Mouse (Mus musculus): Measurements from ENCODE around the gene 4930558C23Rik. TPM values are rescaled to one million over a fixed set of nuclear protein-coding genes. Genes with fewer than 3 reads are reported as not detected.
A peak's percentile ranks its signal among the peaks of the same experiment; 100 is the strongest.
"Not testable (repeated sequence)": the region's sequence is repeated elsewhere in the genome, so short reads cannot be mapped to it uniquely, and the experiment has no call there.

4930558C23Rik gene
- total RNA-seq (2021): not detected

- intact Hi-C loops (cut with DNase I): no loop called here
- no peak for DNase-seq
Observed at GRCm38 (mm10) chr3:95402741-95403140, at the start of gene 4930558C23Rik. Gene 4930558C23Rik, minus strand, starts transcription at chr3:95402841.

GRCm38 (mm10) chr3:95450915-95451314 is 48.3 kb upstream of the 4930558C23Rik start:
- intact Hi-C loops (cut with DNase I): loop anchor here (5.0 kb wide), 1 partner anchor 104 kb away; no protein-coding TSS in a partner anchor
- DNase-seq: no peak

- intact Hi-C loops (cut with DNase I): loop anchor here (5.0 kb wide), 1 partner anchor 103 kb away; no protein-coding TSS in a partner anchor
Observed at GRCm38 (mm10) chr3:95450408-95450807, 47.8 kb upstream of the 4930558C23Rik start.

GRCm38 (mm10) chr3:95445311-95445710 is 42.7 kb upstream of the 4930558C23Rik start:
- intact Hi-C loops (cut with DNase I): no loop called here
- no peak for DNase-seq

More at GRCm38 (mm10) chr3:95450408-95450807, 47.8 kb upstream of the 4930558C23Rik start:
- peak; percentile 19 for DNase-seq

- intact Hi-C loops (cut with DNase I): no loop called here
- no peak for DNase-seq
Observed at GRCm38 (mm10) chr3:95442406-95443117, 39.9 kb upstream of the 4930558C23Rik start.

GRCm38 (mm10) chr3:95439670-95440069 is 37.0 kb upstream of the 4930558C23Rik start:
- intact Hi-C loops (cut with DNase I): no loop called here
- DNase-seq: no peak

GRCm38 (mm10) chr3:95438636-95439035 is 36.0 kb upstream of the 4930558C23Rik start:
- intact Hi-C loops (cut with DNase I); DNase-seq: not testable (repeated sequence)

- intact Hi-C loops (cut with DNase I): no loop called here
- DNase-seq: no peak
Observed at GRCm38 (mm10) chr3:95435561-95435960, 32.9 kb upstream of the 4930558C23Rik start.

GRCm38 (mm10) chr3:95434983-95435370 is 32.3 kb upstream of the 4930558C23Rik start:
- intact Hi-C loops (cut with DNase I): loop anchor here (5.0 kb wide), 1 partner anchor 78 kb away; the partner anchor contains the start of gene Setdb1
- no peak for DNase-seq

- DNase-seq: peak; percentile 92
- intact Hi-C loops (cut with DNase I): loop anchor here (5.0 kb wide), 1 partner anchor 77 kb away; the partner anchor contains the start of gene Setdb1
Observed at GRCm38 (mm10) chr3:95434136-95434982, 31.7 kb upstream of the 4930558C23Rik start, which contains the start of gene Arnt. Gene Arnt, plus strand, starts transcription at chr3:95434388.

GRCm38 (mm10) chr3:95433301-95433915 is 30.8 kb upstream of the 4930558C23Rik start:
- intact Hi-C loops (cut with DNase I): loop anchor here (5.0 kb wide), 1 partner anchor 76 kb away; the partner anchor contains the start of gene Setdb1
- DNase-seq: no peak

- DNase-seq; intact Hi-C loops (cut with DNase I): not testable (repeated sequence)
Observed at GRCm38 (mm10) chr3:95428423-95428822, 25.8 kb upstream of the 4930558C23Rik start.

GRCm38 (mm10) chr3:95427891-95428238 is 25.2 kb upstream of the 4930558C23Rik start:
- DNase-seq; intact Hi-C loops (cut with DNase I): not testable (repeated sequence)

- intact Hi-C loops (cut with DNase I): not testable (repeated sequence)
Observed at GRCm38 (mm10) chr3:95427117-95427890, 24.7 kb upstream of the 4930558C23Rik start.

GRCm38 (mm10) chr3:95426476-95426875 is 23.8 kb upstream of the 4930558C23Rik start:
- intact Hi-C loops (cut with DNase I); DNase-seq: not testable (repeated sequence)

More at GRCm38 (mm10) chr3:95427117-95427890, 24.7 kb upstream of the 4930558C23Rik start:
- not testable (repeated sequence) for DNase-seq

- intact Hi-C loops (cut with DNase I): no loop called here
- no peak for DNase-seq
Observed at GRCm38 (mm10) chr3:95417866-95418265, 15.2 kb upstream of the 4930558C23Rik start.

- intact Hi-C loops (cut with DNase I): no loop called here
Observed at GRCm38 (mm10) chr3:95412268-95412667, 9.6 kb upstream of the 4930558C23Rik start.

GRCm38 (mm10) chr3:95408852-95409251 is 6.2 kb upstream of the 4930558C23Rik start:
- intact Hi-C loops (cut with DNase I): no loop called here
- no peak for DNase-seq

More at GRCm38 (mm10) chr3:95412268-95412667, 9.6 kb upstream of the 4930558C23Rik start:
- DNase-seq: no peak

GRCm38 (mm10) chr3:95407728-95408127 is 5.1 kb upstream of the 4930558C23Rik start:
- no peak for DNase-seq
- intact Hi-C loops (cut with DNase I): no loop called here

- intact Hi-C loops (cut with DNase I): no loop called here
- no peak for DNase-seq
Observed at GRCm38 (mm10) chr3:95394385-95394784, 8.3 kb downstream of the 4930558C23Rik start.

Data from left cerebral cortex, postnatal 4 days (tissue).